Mouse (Mus musculus): ENCODE measurements around the gene Proca1.

Proca1 gene

DNA sequence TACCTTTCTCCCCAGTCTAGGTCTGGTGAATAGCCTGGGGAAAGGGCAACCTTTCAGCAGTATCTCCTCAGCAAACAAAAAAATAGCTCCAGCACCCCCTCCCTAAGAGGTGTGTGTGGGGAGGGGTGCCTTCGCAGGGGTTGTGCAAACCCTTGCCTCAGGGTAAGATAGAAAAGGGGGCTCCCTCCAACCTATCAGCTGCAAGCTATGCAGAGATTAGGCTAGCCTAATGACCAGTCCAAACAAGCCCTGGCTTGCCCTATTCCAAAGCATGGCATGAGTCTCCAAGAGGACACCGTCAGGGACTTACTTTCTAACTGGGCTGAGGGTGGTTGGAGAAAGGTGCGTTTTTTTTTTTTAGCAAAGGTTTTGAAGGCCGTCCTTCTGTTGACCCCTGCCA is 27.0 kb upstream of the Proca1 start:
- DNase-seq, result no peak

DNA sequence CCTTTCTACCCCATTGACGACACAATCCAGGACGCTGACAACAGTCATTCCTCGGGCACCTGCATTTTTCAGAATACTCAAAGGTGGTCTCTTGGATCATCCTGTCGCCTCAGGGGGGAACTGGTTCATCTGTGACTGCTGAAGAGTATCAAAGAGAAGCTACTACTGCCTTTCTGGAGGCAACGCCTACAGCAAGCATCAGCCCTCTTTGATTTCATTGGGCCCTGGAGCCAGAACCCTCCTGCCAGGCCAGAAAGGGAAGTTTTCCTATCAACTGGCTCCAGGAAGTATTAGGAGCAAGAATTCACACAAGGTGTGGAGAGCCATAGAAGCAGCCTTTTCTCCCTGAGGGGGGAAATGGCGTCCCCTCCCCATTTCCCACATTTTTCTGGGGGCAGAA is 26.6 kb upstream of the Proca1 start:
- no peak for DNase-seq

- no peak for DNase-seq
Measured at GRCm38 (mm10) chr11:78167257-78167959, 25.8 kb upstream of the Proca1 start.

DNA sequence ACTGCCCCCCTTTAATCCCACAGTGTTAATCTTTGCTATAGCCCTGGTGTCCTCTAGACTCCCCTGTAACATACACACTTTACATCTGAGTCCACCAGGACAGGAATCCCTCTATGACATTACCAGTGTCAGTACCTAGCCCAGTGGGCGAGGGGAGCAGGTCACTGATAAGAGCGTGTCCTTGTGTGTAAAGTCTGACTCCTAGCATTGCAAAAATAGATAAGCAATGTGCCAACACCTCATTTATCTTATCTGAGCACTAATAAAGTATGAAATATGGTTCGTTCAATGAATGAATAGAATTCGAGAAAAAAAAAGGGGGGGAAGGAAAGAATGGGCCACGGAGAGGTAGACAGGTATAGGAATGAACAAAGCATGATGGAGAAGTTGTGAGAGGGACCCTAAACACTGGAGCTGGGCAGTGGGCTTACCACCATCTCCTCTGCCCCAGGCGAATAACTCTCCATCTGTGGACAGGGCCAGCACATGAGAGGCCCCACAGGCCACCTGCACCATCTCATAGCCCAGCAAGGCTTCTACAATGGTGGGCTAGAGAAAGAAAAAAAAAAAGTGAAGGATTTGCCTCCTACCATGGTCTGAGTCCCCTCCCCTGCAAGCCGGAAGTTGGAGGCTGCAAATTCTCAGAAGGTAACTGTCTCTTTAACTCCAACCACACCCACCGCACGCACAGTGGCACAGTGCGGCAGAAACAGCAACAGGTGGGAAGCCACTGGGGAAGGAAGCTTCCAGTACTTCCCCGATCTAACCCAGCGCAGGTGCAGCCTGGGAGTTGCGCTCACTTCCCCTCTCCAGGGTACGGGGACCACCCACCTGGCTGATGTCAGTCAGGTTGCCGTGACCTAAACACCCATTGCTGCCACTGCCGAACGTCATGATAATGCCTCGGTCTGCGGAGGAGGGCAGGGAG is 24.4 kb upstream of the Proca1 start:
- DNase-seq, result peak; percentile 43 to 63

GRCm38 (mm10) chr11:78170306-78170705 is 22.9 kb upstream of the Proca1 start:
- DNase-seq, result peak; percentile 43 to 80

- DNase-seq, result no peak
Measured at GRCm38 (mm10) chr11:78171328-78171727, 21.9 kb upstream of the Proca1 start.

DNA sequence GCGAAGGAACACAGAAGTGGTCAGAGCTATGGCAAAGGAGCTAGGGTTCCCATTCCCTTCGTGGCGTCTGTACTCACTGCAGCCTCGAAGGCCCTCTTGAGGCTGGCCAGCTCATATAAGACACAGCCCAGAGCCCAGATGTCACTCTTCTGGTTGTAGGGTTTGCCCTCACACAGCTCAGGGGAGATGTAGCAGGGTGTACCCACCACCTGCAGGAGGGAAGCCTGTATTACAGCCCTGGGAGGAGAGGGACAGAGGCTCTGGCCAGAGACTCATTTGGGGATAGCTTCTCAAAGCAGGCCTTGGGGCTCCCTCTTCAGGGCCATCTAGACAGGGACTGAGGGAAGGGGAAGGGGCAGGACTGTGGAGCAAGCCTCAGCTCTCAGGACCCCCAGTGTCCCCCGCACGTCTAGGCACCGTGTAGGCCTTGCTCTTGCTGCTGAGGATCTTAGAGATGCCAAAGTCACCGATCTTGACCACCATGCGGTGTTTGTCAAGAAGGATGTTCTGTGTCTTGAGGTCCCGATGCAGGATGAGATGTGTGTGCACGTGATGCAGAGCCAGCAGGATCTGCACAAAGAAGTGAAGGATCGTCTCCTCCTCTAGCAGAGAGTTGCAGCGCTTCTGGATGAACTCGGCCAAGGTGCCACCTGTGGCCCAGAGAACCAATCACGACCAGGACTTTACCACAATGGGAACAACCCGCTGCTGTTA is 21.0 kb upstream of the Proca1 start:
- no peak for DNase-seq

GRCm38 (mm10) chr11:78172748-78173383 is 20.3 kb upstream of the Proca1 start:
- peak in 1 of 2 experiments; percentile 50 for DNase-seq

GRCm38 (mm10) chr11:78174506-78174905 is 18.7 kb upstream of the Proca1 start:
- DNase-seq, result no peak

- no peak for DNase-seq
Measured at GRCm38 (mm10) chr11:78175771-78176401, 17.3 kb upstream of the Proca1 start.

DNA sequence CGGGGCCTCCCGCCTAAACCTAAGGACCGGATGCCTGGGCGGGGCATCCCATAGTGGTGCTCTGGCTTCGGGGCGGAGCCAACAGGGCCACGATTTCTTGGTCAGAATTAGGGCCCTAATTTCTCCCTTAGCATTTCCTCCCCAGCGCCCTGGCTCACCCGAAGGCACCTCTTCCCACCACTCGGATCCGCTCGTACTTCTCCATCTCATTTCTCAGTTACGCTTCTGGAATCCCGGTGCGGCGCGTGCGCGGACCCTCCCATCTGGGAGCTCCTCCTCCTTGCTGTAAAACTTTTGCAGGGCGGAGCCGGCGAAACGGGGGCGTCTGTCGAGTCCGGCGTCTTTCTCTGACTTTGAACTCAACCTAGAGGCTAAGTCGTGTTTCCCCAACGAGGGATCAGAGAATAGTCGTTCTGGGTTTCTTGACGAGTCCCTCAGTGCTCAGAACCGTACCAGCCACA is 16.8 kb upstream of the Proca1 start, which contains the start of the genes Nek8 and Tlcd1:
Gene Nek8, minus strand, starts transcription at position 274 of the 461 bp plus-strand sequence.
Gene Tlcd1, plus strand, starts transcription at position 310 of the 461 bp plus-strand sequence.
- DNase-seq, result peak; percentile 96 to 97

DNA sequence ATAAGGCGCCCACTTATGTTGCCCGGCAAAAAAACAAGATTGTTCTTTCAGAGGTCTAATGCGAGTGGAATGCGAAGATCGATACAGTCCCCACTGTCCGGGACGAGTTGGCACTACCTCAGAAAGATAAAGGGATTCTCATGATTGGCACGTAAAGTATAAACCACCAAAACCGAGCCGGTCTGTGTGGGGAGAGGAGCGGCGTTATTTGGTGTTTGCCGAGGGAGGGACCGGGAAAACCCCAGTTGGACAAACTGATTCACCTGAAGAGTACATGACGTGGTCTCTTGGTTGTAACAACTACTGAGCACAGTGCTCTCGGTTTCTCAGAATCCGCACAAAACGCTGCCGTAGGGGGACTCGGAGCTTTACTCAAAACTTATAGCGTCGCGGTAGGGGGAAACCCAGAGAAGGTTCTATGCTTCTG is 16.3 kb upstream of the Proca1 start:
- DNase-seq, result peak in 1 of 2 experiments; percentile 45

GRCm38 (mm10) chr11:78177437-78177836 is 15.8 kb upstream of the Proca1 start:
- DNase-seq, result peak; percentile 89 to 95

DNA sequence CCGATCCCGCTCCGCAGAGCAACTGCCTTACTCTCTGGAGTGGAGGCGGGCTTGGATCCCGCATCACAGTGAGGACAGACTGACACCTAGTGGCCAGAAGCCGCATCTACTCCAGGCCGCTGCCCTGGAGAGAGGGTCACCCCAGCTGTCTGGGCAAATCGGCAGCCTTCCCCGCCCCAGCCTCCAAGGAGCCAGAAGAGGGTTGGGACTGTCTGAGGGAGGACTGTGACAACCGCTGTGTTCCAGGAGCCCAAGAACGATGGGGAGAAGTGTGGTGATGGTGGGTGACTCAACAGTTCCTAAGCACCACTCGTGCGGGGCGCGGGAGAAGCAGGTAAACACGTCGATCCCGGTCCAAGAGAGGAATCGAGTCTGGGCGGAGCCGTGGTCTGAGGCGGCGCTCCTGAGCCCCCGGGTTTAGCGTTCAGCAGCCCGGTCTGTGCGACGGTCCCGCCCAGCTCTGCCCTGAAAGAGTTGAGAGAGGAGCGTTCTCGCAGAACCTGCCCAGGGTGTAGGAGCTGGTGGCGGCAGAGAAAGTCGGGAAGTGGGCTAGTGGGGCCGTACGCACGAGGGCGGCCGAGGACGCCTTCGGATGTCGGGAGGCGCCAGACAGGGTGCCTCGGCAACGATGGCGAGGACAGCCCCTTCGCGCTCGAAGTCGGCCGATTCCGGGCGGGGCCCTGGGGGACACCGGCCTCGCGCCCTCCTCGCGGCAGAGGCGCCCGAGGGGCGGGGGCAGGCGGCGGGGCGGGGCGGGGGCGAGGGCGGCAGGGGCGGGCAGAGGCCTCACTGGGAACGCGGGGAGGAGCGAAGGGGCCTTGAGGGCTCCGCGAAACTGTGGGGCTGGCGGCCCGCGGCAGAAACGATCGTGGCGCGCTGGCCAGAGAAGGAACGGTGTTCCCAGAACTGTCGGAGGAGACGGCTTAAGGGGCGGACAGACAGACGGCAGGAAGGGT is 15.0 kb upstream of the Proca1 start:
- DNase-seq, result peak; percentile 96

DNA sequence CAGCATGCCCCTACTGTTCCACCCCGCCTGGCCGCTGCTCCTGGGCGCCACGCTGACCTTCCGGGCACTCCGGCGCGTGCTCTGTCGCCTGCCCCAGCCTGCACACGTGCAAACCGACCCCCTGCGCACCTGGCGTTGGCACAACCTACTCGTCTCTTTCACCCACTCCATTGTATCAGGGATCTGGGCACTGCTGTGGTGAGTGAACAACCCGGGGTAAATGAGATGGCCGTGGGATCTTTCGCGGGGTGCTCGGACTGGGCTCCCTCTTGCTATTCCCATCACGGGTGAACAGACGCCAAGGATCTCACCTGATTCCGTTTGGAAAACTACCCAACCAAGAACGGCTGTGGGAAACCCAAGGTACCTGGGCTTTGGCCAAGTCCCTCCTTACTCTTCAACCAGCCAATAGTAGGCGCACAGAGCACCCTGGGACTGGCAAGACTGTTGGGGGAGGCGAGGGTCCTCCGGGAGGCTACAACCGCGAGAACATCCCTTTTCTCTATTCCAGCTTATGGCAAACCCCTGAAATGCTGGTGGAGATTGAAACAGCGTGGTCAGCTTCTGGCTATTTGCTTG is 14.2 kb upstream of the Proca1 start:
- DNase-seq, result peak; percentile 90 to 92

GRCm38 (mm10) chr11:78179438-78179999 is 13.7 kb upstream of the Proca1 start:
- no peak for DNase-seq

GRCm38 (mm10) chr11:78180081-78180761 is 13.0 kb upstream of the Proca1 start:
- no peak for DNase-seq

DNA sequence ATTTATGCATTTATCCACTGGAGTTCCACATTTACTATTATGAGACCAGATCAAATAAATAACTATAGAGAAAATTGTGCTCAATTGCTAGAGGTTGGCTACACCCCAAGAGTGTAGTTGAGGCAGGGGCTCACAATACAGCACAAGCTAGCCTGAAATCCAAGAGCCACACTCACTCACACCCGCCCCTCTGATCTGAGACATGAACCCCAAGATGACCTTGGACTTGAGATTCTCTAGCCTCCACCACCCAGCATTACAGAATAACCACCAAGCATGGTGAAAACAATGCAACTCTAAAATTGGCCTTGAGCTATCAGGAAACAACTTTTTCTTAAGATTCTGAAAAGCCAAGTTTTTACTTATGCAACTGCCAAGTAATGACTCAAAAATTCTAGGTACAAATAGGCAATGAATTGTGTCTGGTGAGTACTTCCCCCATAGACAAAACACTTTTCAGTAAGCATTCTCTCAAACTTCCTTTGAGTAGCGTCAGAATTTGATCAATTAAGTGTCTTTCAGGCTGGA is 11.3 kb upstream of the Proca1 start:
- DNase-seq, result no peak

DNA sequence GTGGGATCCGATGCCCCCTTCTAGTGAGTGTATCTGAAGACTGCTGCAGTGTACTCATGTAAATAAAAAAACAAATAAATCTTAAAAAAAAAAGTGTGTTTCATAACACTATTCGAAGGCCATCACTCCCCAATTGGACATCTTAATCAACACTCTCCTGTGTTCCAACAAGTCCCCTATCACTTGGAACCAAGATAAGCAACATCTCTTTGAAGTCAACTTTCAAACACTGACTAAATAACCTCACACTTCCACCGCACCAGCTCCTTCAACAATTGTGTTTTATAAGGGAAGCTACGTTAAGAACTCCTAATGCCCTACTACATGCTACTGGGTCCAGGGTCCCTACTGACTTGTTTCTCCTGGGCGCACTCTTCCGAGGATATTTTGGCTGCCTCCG is 10.7 kb upstream of the Proca1 start:
- DNase-seq, result no peak

All from kidney, postnatal 25 days (tissue).